Mouse (Mus musculus) hindbrain, embryonic 13.5 days (tissue): ENCODE results near the gene Nmrk2. TPM values are rescaled to one million over a fixed set of nuclear protein-coding genes. Genes with fewer than 3 reads are reported as not detected.

Experiments used
- polyA plus RNA-seq: library from polyadenylated mRNA; unstranded; fragments of >200 nt; fragmentation: Nextera tagmentation; extraction: Ambion mirVana; gene quantifications from 2 replicates; pipeline ENCODE4 v1.2.1, GENCODE M21; 2015

The Nmrk2 gene
- polyA plus RNA-seq, 1 experiment from 2014 or later, result 0.09 TPM

Other genes starting within 250 kb of the Nmrk2 start
- 13.4 and 13.5 TPM in 2 replicates for gene Gng7, start 187.1 kb downstream of the Nmrk2 start, polyA plus RNA-seq
- gene Diras1, start 176.4 kb downstream of the Nmrk2 start, polyA plus RNA-seq, result 37.5 and 40.2 TPM in 2 replicates
- gene Slc39a3, start 164.6 kb downstream of the Nmrk2 start, polyA plus RNA-seq, result 42.3 and 44.0 TPM in 2 replicates
- 292 and 304 TPM in 2 replicates for gene Sgta, start 141.9 kb downstream of the Nmrk2 start, polyA plus RNA-seq
- gene Thop1, start 132.0 kb downstream of the Nmrk2 start, polyA plus RNA-seq, result 45.0 and 46.9 TPM in 2 replicates
- gene Creb3l3, start 103.2 kb downstream of the Nmrk2 start, polyA plus RNA-seq, result 0.26 and 0.41 TPM in 2 replicates
- 224 and 227 TPM in 2 replicates for gene Map2k2, start 96.1 kb downstream of the Nmrk2 start, polyA plus RNA-seq
- gene Zbtb7a, start 66.8 kb downstream of the Nmrk2 start, polyA plus RNA-seq, result 13.2 and 13.5 TPM in 2 replicates
- gene Pias4, start 34.1 kb downstream of the Nmrk2 start, polyA plus RNA-seq, result 58.4 and 62.3 TPM in 2 replicates
- gene Eef2, start 25.4 kb downstream of the Nmrk2 start, polyA plus RNA-seq, result 561 and 576 TPM in 2 replicates
- gene Dapk3, start 19.0 kb downstream of the Nmrk2 start, polyA plus RNA-seq, result 59.1 and 61.7 TPM in 2 replicates
- 0.13 and 0.26 TPM in 2 replicates for gene 4930442H23Rik, start 18.2 kb downstream of the Nmrk2 start, polyA plus RNA-seq
- gene Atcay, start 28.8 kb upstream of the Nmrk2 start, polyA plus RNA-seq, result 68.1 TPM in 2 replicates
- gene Zfr2, start 31.1 kb upstream of the Nmrk2 start, polyA plus RNA-seq, result 19.7 and 21.6 TPM in 2 replicates
- 16.4 and 16.9 TPM in 2 replicates for gene Matk, start 50.9 kb upstream of the Nmrk2 start, polyA plus RNA-seq
- gene Mrpl54, start 64.9 kb upstream of the Nmrk2 start, polyA plus RNA-seq, result 134 and 144 TPM in 2 replicates
- gene Apba3, start 64.9 kb upstream of the Nmrk2 start, polyA plus RNA-seq, result 29.7 and 30.6 TPM in 2 replicates
- 4.5 and 5.2 TPM in 2 replicates for gene Tjp3, start 89.5 kb upstream of the Nmrk2 start, polyA plus RNA-seq
- 97.2 and 102 TPM in 2 replicates for gene Pip5k1c, start 90.9 kb upstream of the Nmrk2 start, polyA plus RNA-seq
- 33.5 and 34.7 TPM in 2 replicates for gene Cactin, start 119.1 kb upstream of the Nmrk2 start, polyA plus RNA-seq
- 4.6 and 5.6 TPM in 2 replicates for gene Tbxa2r, start 126.7 kb upstream of the Nmrk2 start, polyA plus RNA-seq
- not detected in 2 replicates for gene Gipc3, start 141.2 kb upstream of the Nmrk2 start, polyA plus RNA-seq
- gene Hmg20b, start 148.4 kb upstream of the Nmrk2 start, polyA plus RNA-seq, result 47.3 and 50.4 TPM in 2 replicates
- gene Mfsd12, start 155.4 kb upstream of the Nmrk2 start, polyA plus RNA-seq, result 11.9 and 12.4 TPM in 2 replicates
- 1.0 and 1.1 TPM in 2 replicates for gene 4930404N11Rik, start 163.8 kb upstream of the Nmrk2 start, polyA plus RNA-seq
- 121 and 126 TPM in 2 replicates for gene Fzr1, start 176.5 kb upstream of the Nmrk2 start, polyA plus RNA-seq
- gene Dohh, start 182.4 kb upstream of the Nmrk2 start, polyA plus RNA-seq, result 72.1 and 74.8 TPM in 2 replicates
- 6.5 and 8.1 TPM in 2 replicates for gene Gm48551, start 182.4 kb upstream of the Nmrk2 start, polyA plus RNA-seq
- gene Gm48552, start 187.0 kb upstream of the Nmrk2 start, polyA plus RNA-seq, result 2.0 and 2.3 TPM in 2 replicates
- gene Smim24, start 191.0 kb upstream of the Nmrk2 start, polyA plus RNA-seq, result 1.8 TPM in 2 replicates